Mouse (Mus musculus): Measurements from ENCODE around the gene Map3k14.

Gene Map3k14

GRCm38 (mm10) chr11:103208458-103208857 is 58.8 kb downstream of the Map3k14 start, which contains the start of gene 1700023F06Rik:
TSS of gene 1700023F06Rik (minus strand) at chr11:103208558.
- DNase-seq (ENCODE audit: low read depth, low spot score): no peak

GRCm38 (mm10) chr11:103206203-103206602 is 61.1 kb downstream of the Map3k14 start:
- no peak for DNase-seq (ENCODE audit: low read depth, low spot score)

GRCm38 (mm10) chr11:103202376-103202775 is 64.9 kb downstream of the Map3k14 start:
- no peak for DNase-seq (ENCODE audit: low read depth, low spot score)

GRCm38 (mm10) chr11:103201664-103202063 is 65.6 kb downstream of the Map3k14 start:
- DNase-seq (ENCODE audit: low read depth, low spot score): peak; percentile 43

- no peak for DNase-seq (ENCODE audit: low read depth, low spot score)
These were observed 68.1 kb downstream of the Map3k14 start for GRCm38 (mm10) chr11:103198911-103199803.

GRCm38 (mm10) chr11:103198339-103198738 is 68.9 kb downstream of the Map3k14 start:
- no peak for DNase-seq (ENCODE audit: low read depth, low spot score)

- DNase-seq (ENCODE audit: low read depth, low spot score): no peak
These were observed 69.9 kb downstream of the Map3k14 start for GRCm38 (mm10) chr11:103197340-103197739.

- DNase-seq (ENCODE audit: low read depth, low spot score): no peak
These were observed 71.6 kb downstream of the Map3k14 start for GRCm38 (mm10) chr11:103195656-103196055.

- no peak for DNase-seq (ENCODE audit: low read depth, low spot score)
These were observed 72.0 kb downstream of the Map3k14 start for GRCm38 (mm10) chr11:103195236-103195635.

GRCm38 (mm10) chr11:103193825-103194168 is 73.5 kb downstream of the Map3k14 start:
- no peak for DNase-seq (ENCODE audit: low read depth, low spot score)

GRCm38 (mm10) chr11:103192956-103193824 is 74.1 kb downstream of the Map3k14 start:
- DNase-seq (ENCODE audit: low read depth, low spot score): no peak

- DNase-seq (ENCODE audit: low read depth, low spot score): no peak
These were observed 74.9 kb downstream of the Map3k14 start for GRCm38 (mm10) chr11:103192230-103192955.

- no peak for DNase-seq (ENCODE audit: low read depth, low spot score)
These were observed 82.4 kb downstream of the Map3k14 start for GRCm38 (mm10) chr11:103184891-103185290.

- no peak for DNase-seq (ENCODE audit: low read depth, low spot score)
These were observed 85.4 kb downstream of the Map3k14 start for GRCm38 (mm10) chr11:103181911-103182310.

GRCm38 (mm10) chr11:103181349-103181748 is 85.9 kb downstream of the Map3k14 start:
- no peak for DNase-seq (ENCODE audit: low read depth, low spot score)

GRCm38 (mm10) chr11:103180426-103180825 is 86.8 kb downstream of the Map3k14 start:
- no peak for DNase-seq (ENCODE audit: low read depth, low spot score)

- DNase-seq (ENCODE audit: low read depth, low spot score): no peak
These were observed 88.5 kb downstream of the Map3k14 start for GRCm38 (mm10) chr11:103178748-103179147.

GRCm38 (mm10) chr11:103177815-103178485 is 89.3 kb downstream of the Map3k14 start:
- no peak for DNase-seq (ENCODE audit: low read depth, low spot score)

GRCm38 (mm10) chr11:103177216-103177615 is 90.1 kb downstream of the Map3k14 start:
- DNase-seq (ENCODE audit: low read depth, low spot score): no peak

- no peak for DNase-seq (ENCODE audit: low read depth, low spot score)
These were observed 90.8 kb downstream of the Map3k14 start for GRCm38 (mm10) chr11:103176510-103176909.
